Mouse (Mus musculus) liver, postnatal 0 days (tissue): ENCODE results near the gene Ctla4. TPM values are rescaled to one million over a fixed set of nuclear protein-coding genes. Genes with fewer than 3 reads are reported as not detected.
A peak's percentile ranks its signal among the peaks of the same experiment; 100 is the strongest.

Source experiments
- ATAC-seq: fragments of 200-750 bp; cut with Nextera tagmentation; 2 replicates; pipeline ENCODE4 v1.8.0; 2017; ENCODE audit warnings: mild to moderate bottlenecking, moderate library complexity
- DNase-seq: peaks from one replicate; pipeline ENCODE4 v3.0.0-alpha.2; 2016
- H3K27ac ChIP-seq: fragments of 300-500 bp; sonication (generic); 2 replicates; pipeline ENCODE4 v1.5.1; 2014; ENCODE audit warnings: antibody characterized with exemption, moderate library complexity, mild to moderate bottlenecking, low read depth
- H3K27me3 ChIP-seq: fragments of 300-500 bp; sonication (generic); 2 replicates; pipeline ENCODE4 v1.6.1; 2014; ENCODE audit warnings: low read length, control low read depth, mixed read lengths; ENCODE audit not compliant: insufficient read depth
- H3K36me3 ChIP-seq: fragments of 300-500 bp; sonication (generic); replicated peaks from 2 replicates; pipeline ENCODE4 v1.6.1; 2014; ENCODE audit warnings: mild to moderate bottlenecking, control low read depth, low read length, moderate library complexity, mixed read lengths; ENCODE audit not compliant: insufficient read depth
- H3K4me1 ChIP-seq: fragments of 300-500 bp; sonication (generic); 2 replicates; pipeline ENCODE4 v1.6.1; 2014; ENCODE audit warnings: antibody characterized with exemption, mild to moderate bottlenecking, control low read depth; ENCODE audit not compliant: insufficient read depth
- H3K4me2 ChIP-seq: fragments of 300-500 bp; sonication (generic); 2 replicates; pipeline ENCODE4 v1.6.1; 2014; ENCODE audit warnings: low read depth, mild to moderate bottlenecking, low read length, moderate library complexity, mixed read lengths
- H3K4me3 ChIP-seq: fragments of 300-500 bp; sonication (generic); 2 replicates; pipeline ENCODE4 v1.5.1; 2014; ENCODE audit warnings: low read depth, low read length
- H3K9ac ChIP-seq: fragments of 300-500 bp; sonication (generic); replicated peaks from 2 replicates; pipeline ENCODE4 v1.6.1; 2014; ENCODE audit warnings: mild to moderate bottlenecking, moderate library complexity
- H3K9me3 ChIP-seq: fragments of 300-500 bp; sonication (generic); 2 replicates; pipeline ENCODE4 v1.6.1; 2016; ENCODE audit warnings: mild to moderate bottlenecking, control low read depth, low read length, mixed read lengths
- CTCF ChIP-seq: sonication (generic); IDR thresholded peaks from 2 replicates; pipeline ENCODE4 v1.5.1; 2016; ENCODE audit warnings: antibody characterized with exemption, low read depth
- EP300 ChIP-seq: IDR thresholded peaks from 2 replicates; pipeline ENCODE4 v1.6.1; 2016; ENCODE audit warnings: antibody characterized with exemption, low read depth, mild to moderate bottlenecking
- WGBS: fragments of 180-500 bp; shearing (Covaris S2); extraction: QIAGEN DNeasy Blood & Tissue Kit; methylation state at CpG from one replicate; pipeline ENCODE4 v1.1.7; 2014; ENCODE audit not compliant: insufficient replicate concordance; 5-methylcytosine and 5-hydroxymethylcytosine counted together
- polyA plus RNA-seq: library from polyadenylated mRNA; unstranded; fragments of >200 nt; fragmentation: Nextera tagmentation; extraction: Ambion mirVana; gene quantifications from 2 replicates; pipeline ENCODE4 v1.2.1, GENCODE M21; 2015

The Ctla4 gene
- polyA plus RNA-seq, 1 experiment from 2014 or later, result not detected

- Histone ChIP-seq H3K4me1 (no peaks in the 10 kb centered on the region), H3K9ac (no peak overlapping the region), H3K27ac (peak overlapping the region; percentile 48; the same call in 1 of the 2 replicates), H3K36me3 (no peaks in the 10 kb centered on the region), H3K9me3 (no peaks in the 10 kb centered on the region), H3K4me3 (no peak overlapping the region), H3K27me3 (no peaks in the 10 kb centered on the region), H3K4me2 (no peak overlapping the region; the same call in 1 of the 2 replicates)
- no peak for DNase-seq
- peak; percentile 51 for ATAC-seq
- no peak for TF ChIP-seq CTCF
- peak; percentile 63 for TF ChIP-seq EP300
- WGBS, result 23% methylated on average over 11 of the region's 11 CpGs
Measured at GRCm38 (mm10) chr1:60960451-60960850, 73.7 kb downstream of the Ctla4 start.

GRCm38 (mm10) chr1:60961080-60961479, 74.3 kb downstream of the Ctla4 start:
- Histone ChIP-seq H3K4me3 (no peak overlapping the region), H3K36me3 (no peaks in the 10 kb centered on the region), H3K9ac (no peak overlapping the region), H3K4me2 (no peak overlapping the region; the same call in 1 of the 2 replicates), H3K27me3 (no peaks in the 10 kb centered on the region), H3K4me1 (no peaks in the 10 kb centered on the region), H3K9me3 (no peaks in the 10 kb centered on the region), H3K27ac (no peak overlapping the region)
- ATAC-seq (peak; percentile 21; the same call in 1 of the 2 replicates), DNase-seq (peak; percentile 31)
- no peak for TF ChIP-seq EP300
- peak; percentile 72 for TF ChIP-seq CTCF
- WGBS, result 18% methylated on average over 4 of the region's 4 CpGs

- Histone ChIP-seq H3K27me3 (no peaks in the 10 kb centered on the region), H3K4me2 (no peak overlapping the region), H3K36me3 (no peaks in the 10 kb centered on the region), H3K9me3 (no peaks in the 10 kb centered on the region), H3K4me3 (no peak overlapping the region), H3K4me1 (no peaks in the 10 kb centered on the region), H3K27ac (no peak overlapping the region), H3K9ac (no peak overlapping the region)
- ATAC-seq, result no peak
- TF ChIP-seq EP300, result no peak
- TF ChIP-seq CTCF, result peak; percentile 27; the same call in 1 of the 2 replicates
- no peak for DNase-seq
- 80% methylated on average over 4 of the region's 4 CpGs for WGBS
Measured at GRCm38 (mm10) chr1:60962095-60962494, 75.3 kb downstream of the Ctla4 start.

Other genes starting within 250 kb of the Ctla4 start
- gene Cd28, start 170.2 kb upstream of the Ctla4 start, polyA plus RNA-seq, result 0.05 and 0.07 TPM in 2 replicates
- 0.99 and 1.4 TPM in 2 replicates for gene Icos, start 90.9 kb downstream of the Ctla4 start, polyA plus RNA-seq